Mouse (Mus musculus): ENCODE results near the gene Slc5a10.

GRCm38 (mm10) chr11:61665991-61666799, 54.4 kb downstream of the Slc5a10 start:
- TF ChIP-seq POLR2A (IDR thresholded peaks at IDR 0.05; ENCODE audit: extremely low read depth, insufficient read depth, low read length) = no peak
- peak; percentile 79 for TF ChIP-seq CTCF (IDR thresholded peaks at IDR 0.05; ENCODE audit: extremely low read depth, insufficient read depth, low read length)
